Mouse (Mus musculus) frontal cortex, postnatal 14 days (tissue): ENCODE measurements around the gene Spast.
"Not testable (repeated sequence)": the region's sequence is repeated elsewhere in the genome, so short reads cannot be mapped to it uniquely, and the experiment has no call there.

Experiments used
- DNase-seq, 2 experiments: peaks; one replicate each; pipeline ENCODE4 v3.0.0; 2022; ENCODE audit warnings: low spot score in 2 of 2

Gene Spast

DNA sequence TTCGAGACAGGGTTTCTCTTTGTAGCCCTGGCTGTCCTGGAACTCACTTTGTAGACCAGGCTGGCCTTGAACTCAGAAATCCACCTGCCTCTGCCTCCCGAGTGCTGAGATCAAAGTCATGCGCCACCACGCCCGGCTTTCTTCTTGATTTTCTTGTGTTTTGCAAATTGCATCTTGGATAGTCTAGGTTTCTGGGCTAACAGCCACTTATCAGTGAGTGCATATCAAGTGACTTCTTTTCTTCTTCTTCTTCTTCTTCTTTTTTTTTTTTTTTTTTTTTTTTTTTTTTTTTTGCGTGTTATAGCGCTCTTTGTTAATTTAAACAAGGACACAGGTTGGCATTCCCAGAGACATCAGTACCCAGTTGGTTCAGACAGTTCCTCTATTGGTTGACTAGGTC, 11.6 kb upstream of the Spast start:
- not testable (repeated sequence) for DNase-seq

DNA sequence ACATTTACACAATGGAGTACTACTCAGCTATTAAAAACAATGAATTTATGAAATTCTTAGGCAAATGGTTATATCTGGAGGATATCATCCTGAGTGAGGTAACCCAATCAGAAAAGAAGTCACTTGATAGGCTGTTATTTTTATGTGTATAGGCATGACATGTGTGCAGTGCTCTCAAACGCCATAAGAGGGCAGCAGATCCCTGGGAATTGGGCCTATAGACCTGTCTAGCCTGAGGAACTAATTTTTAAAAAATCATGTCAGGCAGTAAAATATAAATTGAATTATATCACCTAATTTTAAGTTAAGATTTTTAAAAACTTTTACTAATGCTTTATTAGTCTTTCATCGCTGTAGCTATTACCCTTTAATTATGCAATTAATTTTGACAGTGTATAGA, 10.6 kb upstream of the Spast start:
- peak in 1 of 2 experiments; percentile 13 for DNase-seq

DNA sequence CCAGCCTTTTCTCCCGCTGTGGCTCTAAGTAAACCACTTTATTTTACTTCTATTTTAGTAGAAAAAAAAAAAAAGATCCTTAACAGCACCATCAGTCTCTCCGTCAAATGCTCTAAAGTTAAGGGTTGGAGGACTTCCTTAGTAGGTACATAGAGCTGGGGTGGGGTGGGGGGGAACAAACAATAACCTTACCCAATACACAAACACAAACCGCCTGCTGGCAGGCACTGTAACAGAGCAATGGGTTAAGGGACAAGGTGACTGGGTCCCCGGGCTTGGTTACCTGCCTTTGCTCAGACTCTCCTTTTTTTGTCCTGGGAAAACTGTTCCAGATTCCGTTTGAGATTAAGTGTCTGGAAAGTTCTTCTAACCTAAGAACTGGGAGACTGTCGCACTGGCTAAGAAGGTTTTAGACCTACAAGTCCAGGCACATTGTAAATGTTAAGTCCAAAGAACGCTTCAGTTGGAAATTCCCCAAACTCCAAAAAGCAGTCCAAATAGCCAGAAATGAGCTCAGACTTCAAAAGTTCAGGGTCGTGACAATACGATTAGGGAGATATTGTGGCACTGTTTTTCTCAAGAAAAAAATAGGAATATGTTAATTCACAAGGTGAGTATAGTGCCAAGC, 7.6 kb upstream of the Spast start:
- DNase-seq, result no peak

DNA sequence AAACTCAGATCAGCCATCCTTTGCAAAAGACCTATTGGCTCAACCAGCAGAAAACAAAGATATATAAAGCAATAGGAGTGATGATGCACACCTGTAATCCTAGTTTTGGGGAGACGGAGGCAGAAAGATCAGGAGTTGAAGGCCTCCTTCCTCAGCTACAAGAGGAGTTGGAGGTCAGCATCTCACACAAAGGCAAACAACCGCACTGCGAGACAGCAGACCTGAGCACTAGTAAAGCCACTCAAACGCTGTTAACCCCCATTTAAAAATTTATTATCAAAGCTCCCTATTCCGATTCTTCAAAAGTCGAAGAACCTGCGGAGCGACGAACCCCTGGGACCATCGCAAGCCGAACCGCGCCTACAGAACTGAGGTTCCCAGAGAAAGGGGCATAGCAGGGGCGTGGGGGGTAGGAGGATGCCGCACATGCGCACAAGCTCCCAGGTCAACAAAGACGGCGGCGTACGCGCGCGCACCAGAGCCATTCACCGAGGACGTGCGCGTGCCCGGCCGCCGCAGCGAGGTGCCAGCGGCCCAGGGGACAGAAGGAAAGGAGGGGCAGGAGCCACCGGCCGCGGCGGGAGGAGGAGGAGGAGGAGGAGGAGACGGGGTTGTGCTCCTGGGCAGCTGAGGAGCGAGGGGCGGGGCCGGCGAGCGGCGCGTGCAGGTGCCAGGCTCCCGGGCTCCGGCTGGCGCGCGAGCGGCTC, 409 bp upstream of the Spast start:
- peak; percentile 86 to 90 for DNase-seq

DNA sequence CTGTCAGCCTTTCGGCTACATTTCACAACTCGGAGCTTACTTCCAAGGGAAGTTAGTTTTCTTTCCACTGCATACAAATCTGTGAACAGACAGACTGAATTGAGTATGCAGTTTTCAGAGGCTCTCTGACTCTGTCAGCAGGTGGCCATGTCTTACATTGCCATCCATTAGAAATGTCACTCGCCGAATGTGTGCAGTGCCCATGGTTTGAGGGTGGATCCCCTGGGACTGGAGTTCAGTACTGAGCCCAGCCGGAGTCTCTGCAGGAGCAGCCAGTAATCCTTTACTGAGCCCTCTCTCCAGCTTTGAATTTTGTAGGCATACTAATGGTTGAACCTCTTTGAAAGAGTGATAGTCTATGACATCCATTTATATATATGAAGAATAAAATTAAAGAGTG, 2.4 kb downstream of the Spast start:
- no peak for DNase-seq

DNA sequence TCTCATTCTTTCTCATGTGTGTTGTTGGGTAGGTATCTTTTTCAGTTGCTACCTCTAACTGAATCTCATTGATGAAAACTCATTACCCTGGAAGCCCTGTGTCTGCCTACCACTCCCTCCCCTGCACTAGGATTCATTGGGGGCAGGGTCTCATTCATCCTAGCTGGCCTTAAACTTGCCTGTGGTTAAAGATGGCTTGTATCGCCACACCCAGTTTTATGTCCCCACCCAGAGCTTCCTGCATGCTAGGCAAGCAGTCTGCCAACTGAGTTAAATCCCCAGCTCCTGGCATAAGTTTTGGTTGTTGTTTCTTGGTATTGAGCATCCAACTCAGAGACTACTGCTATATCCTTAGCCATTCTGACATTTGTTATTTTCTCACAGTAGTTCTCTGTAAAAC, 24.8 kb downstream of the Spast start:
- DNase-seq, result no peak

DNA sequence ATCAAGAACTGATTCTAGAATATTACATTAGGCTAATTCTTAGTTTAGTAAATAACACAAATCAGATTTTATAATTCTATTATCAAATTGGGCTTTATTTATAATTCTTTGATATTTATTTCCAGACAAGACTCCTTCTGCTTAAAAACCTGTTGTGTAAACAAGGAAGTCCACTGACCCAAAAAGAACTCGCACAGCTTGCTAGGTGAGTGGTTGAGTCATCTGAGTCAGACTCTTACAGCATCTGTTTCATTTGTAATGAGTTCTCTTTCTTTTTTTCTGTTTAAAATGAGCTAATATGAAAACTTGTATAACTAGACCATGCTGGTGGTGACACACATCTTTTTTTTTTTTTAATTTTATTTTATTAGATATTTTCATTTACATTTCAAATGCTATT, 38.1 kb downstream of the Spast start:
- DNase-seq, result no peak

DNA sequence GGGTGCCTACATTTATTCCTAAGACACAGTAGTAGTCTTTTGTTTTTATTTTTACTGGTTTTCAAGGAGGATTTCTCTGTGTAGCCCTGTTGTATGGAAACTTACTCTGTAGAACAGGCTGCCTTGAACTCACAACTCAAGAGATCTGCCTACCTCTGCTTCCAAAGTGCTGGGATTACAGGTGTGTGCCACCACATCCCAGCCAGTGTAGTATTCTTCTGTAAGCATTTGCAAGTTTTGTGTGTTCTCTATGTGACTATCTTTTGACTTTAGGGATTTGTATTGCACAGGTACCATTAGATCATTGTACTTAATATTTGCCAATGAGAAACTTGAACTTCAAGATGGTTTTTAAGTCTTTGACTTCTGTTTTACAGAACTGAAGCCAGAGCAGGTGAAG, 47.9 kb downstream of the Spast start:
- no peak for DNase-seq

DNA sequence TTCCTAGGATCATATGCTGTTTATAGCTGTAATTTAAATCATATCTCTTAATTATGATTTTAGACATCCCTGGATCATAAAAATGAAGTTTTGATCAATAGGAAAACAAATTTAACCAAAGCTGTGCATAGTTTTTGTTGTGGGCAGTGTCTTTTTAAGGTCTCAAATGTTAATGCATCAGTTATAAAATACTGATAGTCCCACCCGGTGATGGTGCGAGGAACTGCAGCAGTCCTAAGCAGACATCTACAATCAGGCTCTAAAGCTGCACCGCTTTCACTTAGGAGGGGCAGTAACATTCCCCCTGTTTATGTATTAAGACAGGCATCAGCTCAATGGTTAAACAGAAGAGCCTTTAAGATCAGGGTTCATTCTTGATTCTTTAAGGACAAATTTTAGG, 51.1 kb downstream of the Spast start:
- no peak for DNase-seq

DNA sequence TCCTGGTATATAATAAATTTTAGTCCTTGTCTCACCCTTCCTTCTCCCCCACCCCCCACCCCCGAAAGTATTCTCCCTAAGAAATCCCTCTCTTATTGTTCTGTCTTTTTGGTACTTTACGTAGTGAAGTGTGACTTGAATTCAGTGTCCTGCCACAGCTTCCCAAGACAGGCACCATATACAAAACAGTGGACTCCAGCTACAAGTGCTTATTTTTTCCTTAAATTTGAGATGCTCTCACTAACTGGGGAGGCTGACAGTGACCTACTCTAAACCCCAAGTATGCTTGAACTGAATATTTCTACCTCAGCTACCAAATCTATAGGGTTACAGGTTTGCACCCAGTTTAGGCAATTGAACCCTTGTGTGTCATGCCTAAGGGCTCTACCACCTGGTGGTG, 55.6 kb downstream of the Spast start:
- DNase-seq, result no peak

DNA sequence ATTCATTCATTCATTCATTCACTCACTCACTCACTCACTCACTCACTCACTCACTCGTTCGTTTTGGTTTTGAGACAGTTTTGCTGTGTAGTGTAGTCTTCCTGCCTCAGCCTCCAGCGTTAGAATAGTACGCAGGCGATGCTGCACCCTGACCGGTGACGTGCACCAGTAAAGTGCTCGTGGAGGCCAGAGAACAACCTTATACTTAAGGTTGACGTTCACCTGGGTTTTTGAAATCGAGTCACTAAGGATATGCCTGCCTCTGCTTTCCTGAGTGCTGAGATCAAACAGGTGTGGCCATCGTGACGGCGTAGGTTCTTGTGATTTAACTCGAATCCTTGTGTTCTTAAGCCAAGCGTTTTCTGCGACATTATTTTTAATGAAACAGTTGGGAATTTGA, 56.1 kb downstream of the Spast start:
- no peak for DNase-seq

DNA sequence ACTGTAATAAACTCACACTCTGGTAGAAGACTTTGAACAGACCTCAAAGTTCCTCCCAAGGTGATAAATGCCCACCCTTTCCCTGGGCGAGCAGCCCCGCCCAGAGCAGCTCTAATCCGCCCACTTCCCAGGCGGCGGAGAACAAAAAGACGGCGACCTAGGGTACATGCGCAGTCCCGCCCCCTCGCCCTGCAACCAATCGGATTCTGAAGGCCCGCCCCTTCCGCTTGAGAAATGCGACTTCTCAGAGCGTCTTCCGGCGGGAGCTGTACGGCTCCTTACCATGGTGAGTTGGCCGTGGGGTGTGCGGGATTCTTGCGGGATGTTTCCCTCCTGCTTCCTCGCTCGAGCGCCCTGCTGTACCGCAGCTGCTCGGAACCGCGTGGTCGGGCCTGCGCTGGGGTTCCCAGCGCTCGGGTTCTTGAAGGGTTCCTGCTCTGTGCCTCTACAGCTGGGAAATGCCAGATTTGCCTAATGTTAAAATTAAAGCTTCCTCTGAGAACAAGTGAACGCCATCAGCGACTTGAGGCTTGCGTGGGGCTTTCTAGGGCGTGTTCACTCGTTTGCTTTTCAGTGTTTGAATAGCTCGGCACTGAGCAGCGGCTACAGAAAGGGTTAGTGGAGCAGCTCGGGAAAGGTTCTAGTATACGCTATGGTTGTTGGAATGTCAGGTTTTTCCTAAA, 56.7 kb downstream of the Spast start, which contains the start of gene Slc30a6:
Slc30a6 (plus strand) TSS at position 226 of the 683 bp plus-strand sequence.
- peak; percentile 94 to 96 for DNase-seq

DNA sequence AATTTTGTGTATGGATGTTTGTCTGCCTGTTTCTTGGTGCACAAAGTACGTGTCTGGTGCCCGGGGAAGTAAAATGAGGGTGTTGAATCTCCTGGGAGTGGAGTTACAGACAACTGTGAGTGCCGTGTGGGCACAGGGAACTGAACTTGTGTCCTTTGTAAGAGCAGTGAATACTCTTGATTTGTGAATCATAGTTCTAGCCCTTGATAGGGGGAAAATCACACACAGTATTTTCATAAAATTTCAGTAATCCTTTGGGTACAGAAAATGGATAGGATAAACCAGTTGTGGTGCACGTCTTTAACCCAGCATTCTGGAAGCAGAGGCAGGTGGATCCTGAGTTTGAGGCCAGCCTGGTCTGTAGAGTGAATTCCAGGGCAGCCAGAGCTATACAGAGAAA, 58.0 kb downstream of the Spast start:
- no peak for DNase-seq

DNA sequence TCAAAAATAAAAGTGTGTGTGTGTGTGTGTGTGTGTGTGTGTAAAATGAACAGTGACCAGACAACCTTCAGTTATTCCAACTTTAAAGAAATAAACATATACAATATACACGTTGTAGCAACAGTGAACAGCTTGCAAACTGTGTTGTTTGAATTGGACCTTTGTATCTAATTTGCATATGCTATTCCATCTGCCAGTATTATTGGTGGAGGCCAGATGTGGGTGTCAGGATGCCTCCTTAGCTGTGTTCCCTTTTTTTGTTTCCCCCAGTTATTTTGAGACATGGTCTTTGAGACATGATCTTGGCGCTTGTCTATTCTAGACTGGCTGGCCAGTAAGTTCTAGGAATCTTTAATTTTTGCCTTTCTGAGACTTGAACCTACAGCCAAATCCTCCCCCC, 58.4 kb downstream of the Spast start:
- DNase-seq, result no peak

DNA sequence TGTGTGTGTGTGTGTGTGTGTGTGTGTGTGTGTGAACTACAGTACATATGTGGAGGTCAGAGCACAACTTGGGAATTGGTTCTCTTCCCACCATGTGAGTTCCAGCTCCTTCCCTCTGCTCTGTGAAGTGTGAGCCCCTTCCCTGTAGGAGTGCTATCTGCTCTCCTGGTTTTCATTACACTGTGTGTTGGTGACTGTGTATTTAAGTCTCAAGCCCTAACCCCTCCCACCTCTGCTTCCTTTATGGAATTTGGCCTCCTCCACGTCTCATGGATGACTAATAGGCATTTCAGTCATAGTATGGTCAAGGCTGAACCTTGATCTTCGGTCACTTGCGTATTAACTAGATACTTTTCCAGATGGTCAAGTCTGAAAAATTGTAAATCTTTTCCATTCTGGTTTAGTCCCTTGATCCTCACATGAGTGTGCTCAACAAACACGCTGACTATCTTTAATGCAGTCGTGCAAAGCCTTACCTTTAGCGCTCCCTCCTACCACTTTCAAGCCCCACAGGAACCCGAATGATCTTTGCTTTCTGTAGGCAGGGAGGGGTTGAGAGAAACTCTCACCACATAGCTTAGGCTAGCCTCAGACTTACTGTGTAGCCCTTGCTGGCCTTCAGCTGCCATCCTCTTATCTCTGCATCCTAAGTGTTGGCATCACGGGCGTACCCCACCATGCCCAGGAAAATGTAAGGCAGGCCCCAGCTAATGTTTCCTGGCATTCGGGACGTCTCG, 63.9 kb downstream of the Spast start:
- DNase-seq, result no peak

DNA sequence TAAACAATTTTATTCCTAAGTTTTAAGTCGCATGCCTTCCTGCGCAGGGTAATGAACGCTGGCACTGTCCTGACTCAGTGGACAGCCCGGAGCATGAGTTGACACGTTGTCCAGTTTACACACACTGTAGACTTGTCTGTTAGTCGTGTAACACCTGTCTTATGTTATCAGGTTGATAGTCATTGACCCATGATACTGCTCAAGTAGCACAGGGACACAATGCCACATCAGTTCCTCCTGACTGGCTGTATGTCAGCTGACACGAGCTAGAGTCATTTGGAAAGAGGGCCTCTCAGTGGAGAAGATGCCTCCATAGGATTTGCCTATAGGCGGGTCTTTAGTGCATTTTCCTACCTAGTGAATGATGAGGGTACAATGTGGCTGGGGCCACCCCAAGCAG, 67.7 kb downstream of the Spast start:
- no peak for DNase-seq

DNA sequence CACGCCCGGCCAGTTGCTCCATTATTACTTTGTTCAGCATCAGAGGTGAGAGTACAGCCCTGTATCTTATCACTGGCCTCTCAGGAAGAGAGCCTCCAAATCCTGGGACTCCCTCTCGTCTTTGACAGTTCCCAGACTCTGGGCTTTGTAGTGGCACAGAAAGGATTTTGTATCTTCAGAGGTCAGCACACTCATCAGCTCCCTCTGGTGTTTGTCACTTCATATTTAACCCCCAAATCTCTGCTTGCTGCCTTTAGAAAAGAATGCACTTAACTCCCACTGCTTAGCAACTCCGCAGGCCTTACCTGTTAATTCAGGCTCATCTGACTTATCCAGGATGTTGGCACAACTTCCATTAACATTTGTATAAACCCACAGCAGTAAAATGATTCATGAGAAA, 70.9 kb downstream of the Spast start:
- DNase-seq, result no peak

DNA sequence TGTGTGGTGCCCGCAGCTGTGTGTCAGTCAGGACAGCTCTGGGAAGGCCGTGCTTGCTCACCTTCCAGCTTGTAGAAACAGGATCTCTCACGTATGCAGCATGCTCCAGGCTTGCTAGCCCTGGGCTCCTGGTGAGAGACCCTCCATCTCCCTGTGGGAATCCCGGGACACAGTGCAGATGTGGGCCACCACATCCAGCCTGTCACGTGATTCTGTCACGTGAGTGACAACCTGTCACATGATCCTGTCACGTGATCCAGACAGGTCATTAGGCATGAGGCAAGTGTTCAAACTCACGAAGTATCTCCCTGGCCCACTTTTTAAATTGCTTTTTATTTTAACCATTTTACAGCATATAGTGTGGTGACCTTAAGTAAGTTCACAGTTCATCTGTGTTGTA, 74.5 kb downstream of the Spast start:
- no peak for DNase-seq

DNA sequence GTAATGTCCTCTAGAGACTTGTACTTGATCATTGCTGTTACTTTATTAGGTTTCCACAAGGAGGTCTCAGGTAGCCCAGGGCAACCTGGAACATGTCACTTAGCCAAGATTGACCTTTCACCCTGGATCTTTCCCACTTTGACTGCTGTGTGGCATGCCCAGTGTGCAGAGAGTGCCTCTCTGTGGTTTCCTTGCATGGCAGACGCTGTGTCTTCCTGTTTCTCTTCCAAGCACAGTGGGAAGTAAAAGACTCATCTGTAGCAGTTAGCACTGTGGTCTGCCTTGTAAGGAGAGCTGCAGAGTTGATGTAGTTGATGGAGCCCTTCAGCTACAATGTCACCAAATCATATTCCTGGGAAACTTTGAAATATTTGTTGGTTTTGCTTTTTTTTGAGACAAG, 75.9 kb downstream of the Spast start:
- DNase-seq, result no peak

DNA sequence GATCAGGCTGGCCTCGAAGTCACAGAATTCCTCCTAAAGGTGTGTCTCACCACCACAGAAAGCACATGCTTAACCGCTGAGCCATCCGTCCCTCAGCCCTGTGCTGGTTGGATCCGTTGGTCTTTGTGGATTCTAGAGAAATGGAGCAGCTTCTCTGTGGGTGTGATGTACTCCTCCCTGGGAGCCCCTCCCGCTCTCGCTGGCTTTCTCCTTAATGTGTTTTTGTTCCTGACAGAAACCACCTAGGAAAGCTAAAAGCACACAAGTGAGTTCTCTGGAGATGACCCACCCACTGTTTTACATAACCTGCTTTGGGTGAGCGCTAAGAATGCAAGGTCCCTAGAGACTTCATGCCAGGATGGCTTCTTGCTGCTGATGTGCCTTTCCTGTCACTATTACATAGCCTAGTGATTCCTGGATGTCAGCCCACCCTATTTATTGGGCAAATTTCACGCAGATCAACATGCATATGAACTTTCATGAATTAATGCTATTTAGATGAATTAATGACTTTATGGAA, 78.1 kb downstream of the Spast start:
- DNase-seq, result no peak

DNA sequence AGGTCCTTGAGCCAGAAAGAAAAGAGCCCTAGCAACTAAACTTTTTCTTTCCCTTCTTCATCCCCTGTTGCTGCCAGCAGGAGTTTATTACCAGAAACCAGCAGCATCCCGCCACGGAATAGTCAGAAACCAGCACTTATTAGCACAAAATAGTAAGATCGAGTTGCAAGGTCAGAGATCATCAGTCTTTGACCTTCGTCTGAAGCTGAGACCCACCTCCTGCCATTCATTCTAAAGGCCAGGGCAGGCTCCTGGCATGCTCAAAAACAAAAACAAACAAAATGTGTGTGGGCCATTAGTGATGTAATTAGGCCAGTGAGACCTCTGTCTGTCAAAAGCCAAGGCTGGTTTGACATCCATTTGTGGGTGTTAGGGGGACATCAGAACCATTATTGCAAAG, 79.4 kb downstream of the Spast start:
- DNase-seq, result no peak

DNA sequence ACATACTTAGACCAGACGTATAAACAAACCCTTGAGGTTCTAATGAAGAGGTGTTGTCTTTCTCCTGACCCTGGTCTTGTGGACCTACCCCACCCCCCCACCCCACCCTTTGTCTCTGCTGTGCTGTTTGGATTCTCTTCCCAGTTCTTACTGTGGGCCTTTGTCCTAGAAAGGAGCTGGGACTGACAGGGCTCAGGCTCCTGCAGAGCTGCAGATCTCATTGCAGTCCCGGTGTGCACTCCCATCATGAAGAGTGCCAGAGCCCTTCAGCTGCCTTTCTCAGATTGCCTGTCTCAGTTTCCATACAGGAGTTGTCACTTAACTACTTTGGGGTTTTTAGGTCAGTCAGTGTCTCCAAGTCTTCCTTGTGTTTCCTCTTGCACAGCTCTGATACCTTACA, 81.9 kb downstream of the Spast start:
- no peak for DNase-seq
